9 mouse cellular contexts compared by ENCODE assay signal in genomic region chr1:193338363-193338995, GRCm38 (mm10). TPM values are rescaled to one million over a fixed set of nuclear protein-coding genes. Genes with fewer than 3 reads are reported as not detected.
DNase-seq lines count a peak whose midpoint lies in the region; ATAC-seq lines count a peak whose summit lies in the region.
"Had no signal": no experiment of that assay in that cellular context is flagged by ENCODE, and none has a peak within 500 bp of the region (broad histone marks: within the 10 kb centered on the region; RNA-seq: fewer than 3 reads in every experiment).

No protein-coding gene starts in this region.

- H3K36me3 ChIP-seq in forebrain, embryonic 13.5 days (ENCODE audit: poor library complexity, severe bottlenecking) = no peaks in the 10 kb centered on the region
- no peaks in the 10 kb centered on the region for H3K36me3 ChIP-seq in forebrain, embryonic 12.5 days (replicated peaks)
- no peaks in the 10 kb centered on the region for H3K36me3 ChIP-seq in liver, embryonic 12.5 days
- H3K36me3 ChIP-seq in heart, embryonic 11.5 days (ENCODE audit: control insufficient read depth, insufficient read depth, low read length) = no peaks in the 10 kb centered on the region

- 76% methylated on average over 9 of the region's 9 CpGs for WGBS in forebrain, embryonic 13.5 days
- WGBS in forebrain, embryonic 12.5 days = 83% methylated on average over 9 of the region's 9 CpGs
- 75% methylated on average over 9 of the region's 9 CpGs for WGBS in liver, embryonic 12.5 days (ENCODE audit: insufficient replicate concordance)
- WGBS in heart, embryonic 11.5 days (ENCODE audit: insufficient replicate concordance) = 80% methylated on average over 9 of the region's 9 CpGs

- peaks cover 29% of the 10 kb centered on the region for H3K4me1 ChIP-seq in forebrain, embryonic 13.5 days
- H3K4me1 ChIP-seq in forebrain, embryonic 12.5 days = peaks cover 16% of the 10 kb centered on the region
- no peaks in the 10 kb centered on the region for H3K4me1 ChIP-seq in liver, embryonic 12.5 days
- H3K4me1 ChIP-seq in heart, embryonic 11.5 days (ENCODE audit: control insufficient read depth, insufficient read depth, low read length) = peaks cover 11% of the 10 kb centered on the region; the same call in 1 of the 2 replicates

- DNase-seq in brain, adult 2 months (ENCODE audit: low read depth, low spot score) = peak; percentile 92
- DNase-seq in layer of hippocampus, adult 9-11 months = peak; percentile 79
- DNase-seq in right cerebral cortex, adult 18-20 months = peak; percentile 89
- DNase-seq in adrenal gland, postnatal 25 days = no peak
- DNase-seq: lung, adult 18-20 months had no signal

- no peak overlapping the region for H3K4me2 ChIP-seq in forebrain, embryonic 13.5 days
- no peak overlapping the region for H3K4me2 ChIP-seq in forebrain, embryonic 12.5 days
- H3K4me2 ChIP-seq in liver, embryonic 12.5 days = no peak overlapping the region
- H3K4me2 ChIP-seq in heart, embryonic 11.5 days = no peak overlapping the region

- no peak overlapping the region for H3K4me3 ChIP-seq in forebrain, embryonic 13.5 days
- no peak overlapping the region for H3K4me3 ChIP-seq in forebrain, embryonic 12.5 days (replicated peaks)
- H3K4me3 ChIP-seq in liver, embryonic 12.5 days = no peak overlapping the region
- H3K4me3 ChIP-seq in heart, embryonic 11.5 days (ENCODE audit: low read depth, low read length) = no peak overlapping the region

- H3K9me3 ChIP-seq in forebrain, embryonic 13.5 days (replicated peaks) = no peaks in the 10 kb centered on the region
- no peaks in the 10 kb centered on the region for H3K9me3 ChIP-seq in forebrain, embryonic 12.5 days
- H3K9me3 ChIP-seq in liver, embryonic 12.5 days (replicated peaks) = no peaks in the 10 kb centered on the region
- H3K9me3 ChIP-seq in heart, embryonic 11.5 days (replicated peaks; ENCODE audit: control insufficient read depth, low read length) = no peaks in the 10 kb centered on the region

- peak overlapping the region; percentile 5; the same call in 1 of the 2 replicates for H3K9ac ChIP-seq in forebrain, embryonic 13.5 days
- no peak overlapping the region for H3K9ac ChIP-seq in forebrain, embryonic 12.5 days
- H3K9ac ChIP-seq in liver, embryonic 12.5 days = no peak overlapping the region
- no peak overlapping the region for H3K9ac ChIP-seq in heart, embryonic 11.5 days (ENCODE audit: low read depth, low read length)

- peak; percentile 75 for ATAC-seq in forebrain, embryonic 13.5 days
- ATAC-seq in forebrain, embryonic 12.5 days (ENCODE audit: low FRiP score) = no peak; the same call in 1 of the 2 replicates
- ATAC-seq in liver, embryonic 12.5 days = no peak
- no peak for ATAC-seq in heart, embryonic 11.5 days (replicated peaks; ENCODE audit: insufficient number of reproducible peaks, low FRiP score, low TSS enrichment)

- peak overlapping the region; percentile 70 for H3K27ac ChIP-seq in forebrain, embryonic 13.5 days
- no peak overlapping the region for H3K27ac ChIP-seq in forebrain, embryonic 12.5 days
- no peak overlapping the region for H3K27ac ChIP-seq in liver, embryonic 12.5 days
- no peak overlapping the region for H3K27ac ChIP-seq in heart, embryonic 11.5 days (ENCODE audit: low read depth, low read length)

- H3K27me3 ChIP-seq in forebrain, embryonic 13.5 days = peaks cover 3% of the 10 kb centered on the region; the same call in 1 of the 2 replicates
- no peaks in the 10 kb centered on the region for H3K27me3 ChIP-seq in forebrain, embryonic 12.5 days
- H3K27me3 ChIP-seq in liver, embryonic 12.5 days (replicated peaks) = no peaks in the 10 kb centered on the region
- peaks cover 6% of the 10 kb centered on the region; the same call in 1 of the 2 replicates for H3K27me3 ChIP-seq in heart, embryonic 11.5 days (ENCODE audit: control insufficient read depth, insufficient read depth, low read length)

RNA-seq across cellular contexts. Expression of gene Camk1g, which starts 31.6 kb away (rescaled TPM):
- 26.7 and 30.0 TPM in 2 replicates for polyA plus RNA-seq in forebrain, embryonic 13.5 days (2015; fragmentation: Nextera tagmentation; extraction: Ambion mirVana)
- polyA plus RNA-seq in forebrain, embryonic 12.5 days (2016; fragmentation: Nextera tagmentation; extraction: Ambion mirVana) = 20.5 and 20.6 TPM in 2 replicates
- total RNA-seq in adrenal gland, postnatal 25 days (2021) = 0.12 TPM in 1 of 2 replicates, not detected in the other
- 0.86 and 0.92 TPM in 2 replicates for polyA plus RNA-seq in liver, embryonic 12.5 days (2016; fragmentation: Nextera tagmentation; extraction: Ambion mirVana)
- polyA plus RNA-seq in heart, embryonic 11.5 days (2014; fragmentation: Nextera tagmentation; extraction: Ambion mirVana) = 7.2 and 8.1 TPM in 2 replicates
